8 mouse cellular contexts compared by ENCODE assay signal in genomic region chr1:63445149-63445609, GRCm38 (mm10). TPM values are rescaled to one million over a fixed set of nuclear protein-coding genes. Genes with fewer than 3 reads are reported as not detected.
DNase-seq lines count a peak whose midpoint lies in the region; ATAC-seq and TF ChIP-seq lines count a peak whose summit lies in the region.

No protein-coding gene starts in this region.

- peaks cover 24% of the 10 kb centered on the region for H3K27me3 ChIP-seq in lung, embryonic 16.5 days (ENCODE audit: control insufficient read depth, insufficient read depth, low read depth, low read length)
- H3K27me3 ChIP-seq in forebrain, embryonic 12.5 days: no peaks in the 10 kb centered on the region; the same call in 1 of the 2 replicates
- 0 out of 2 replicates have a peak, but pooled peaks cover 2% of the 10 kb centered on the region for H3K27me3 ChIP-seq in neural tube, embryonic 14.5 days (ENCODE audit: control insufficient read depth, insufficient read depth, low read length)
- no peaks in the 10 kb centered on the region; the same call in 1 of the 2 replicates for H3K27me3 ChIP-seq in thymus, adult 2 months (ENCODE audit: control insufficient read depth, insufficient read depth, low read length)

- WGBS in lung, embryonic 16.5 days: 59% methylated on average over 10 of the region's 10 CpGs
- WGBS in forebrain, embryonic 12.5 days: 59% methylated on average over 10 of the region's 10 CpGs
- 56% methylated on average over 10 of the region's 10 CpGs for WGBS in neural tube, embryonic 14.5 days
- 81% methylated on average over 10 of the region's 10 CpGs for WGBS in thymus, adult 2 months

- H3K4me2 ChIP-seq in lung, embryonic 16.5 days (ENCODE audit: low read depth, low read length): peak overlapping the region; percentile 99
- H3K4me2 ChIP-seq in forebrain, embryonic 12.5 days: peak overlapping the region; percentile 92
- H3K4me2 ChIP-seq in neural tube, embryonic 14.5 days (ENCODE audit: low read depth, low read length): peak overlapping the region; percentile 84

- no peaks in the 10 kb centered on the region for H3K9me3 ChIP-seq in lung, embryonic 16.5 days (ENCODE audit: control insufficient read depth, low read length)
- H3K9me3 ChIP-seq in forebrain, embryonic 12.5 days: no peaks in the 10 kb centered on the region
- H3K9me3 ChIP-seq in neural tube, embryonic 14.5 days (ENCODE audit: control insufficient read depth, low read length): no peaks in the 10 kb centered on the region

- no peak for ATAC-seq in lung, embryonic 16.5 days (ENCODE audit: low read depth)
- ATAC-seq in forebrain, embryonic 12.5 days (ENCODE audit: low FRiP score): no peak
- peak; percentile 61 for ATAC-seq in neural tube, embryonic 14.5 days (ENCODE audit: low read depth)

- peaks cover 5% of the 10 kb centered on the region for H3K4me1 ChIP-seq in lung, embryonic 16.5 days (replicated peaks; ENCODE audit: control insufficient read depth, insufficient read depth, low read length)
- peaks cover 7% of the 10 kb centered on the region for H3K4me1 ChIP-seq in forebrain, embryonic 12.5 days
- 0 out of 2 replicates have a peak, but pooled peaks cover 4% of the 10 kb centered on the region for H3K4me1 ChIP-seq in neural tube, embryonic 14.5 days (ENCODE audit: control insufficient read depth, insufficient read depth, low read length)
- H3K4me1 ChIP-seq in thymus, adult 2 months (replicated peaks; ENCODE audit: control insufficient read depth, insufficient read depth, low read length): no peaks in the 10 kb centered on the region

- no peaks in the 10 kb centered on the region for H3K36me3 ChIP-seq in lung, embryonic 16.5 days (ENCODE audit: control insufficient read depth, insufficient read depth, low read length)
- no peaks in the 10 kb centered on the region for H3K36me3 ChIP-seq in forebrain, embryonic 12.5 days (replicated peaks)
- no peaks in the 10 kb centered on the region for H3K36me3 ChIP-seq in neural tube, embryonic 14.5 days (ENCODE audit: control insufficient read depth, insufficient read depth, low read length)
- H3K36me3 ChIP-seq in thymus, adult 2 months (ENCODE audit: control insufficient read depth, insufficient read depth, low read length): no peaks in the 10 kb centered on the region

- no peak for TF ChIP-seq POLR2A in thymus, adult 2 months (IDR thresholded peaks at IDR 0.05; ENCODE audit: control insufficient read depth, extremely low read depth, insufficient read depth, low read length, poor library complexity)

- peak overlapping the region; percentile 68; the same call in 1 of the 2 replicates for H3K4me3 ChIP-seq in lung, embryonic 16.5 days (ENCODE audit: low read length)
- peak overlapping the region; percentile 84 for H3K4me3 ChIP-seq in forebrain, embryonic 12.5 days (replicated peaks)
- peak overlapping the region; percentile 91 for H3K4me3 ChIP-seq in neural tube, embryonic 14.5 days (ENCODE audit: low read depth, low read length)
- H3K4me3 ChIP-seq in thymus, adult 2 months (ENCODE audit: control insufficient read depth, insufficient read depth, low read length): no peak overlapping the region

- DNase-seq in lung, postnatal 36 days: no peak
- DNase-seq in layer of hippocampus, postnatal 25 days (ENCODE audit: extremely low spot score in 1 of 2, low spot score in 1 of 2): peak; percentile 38 to 49
- DNase-seq in embryo, embryonic 10.5 days (ENCODE audit: low spot score): no peak
- DNase-seq in thymus, adult 2 months: no peak
- DNase-seq in gastrocnemius, adult 18-20 months (ENCODE audit: low spot score): no peak

- no peak overlapping the region; the same call in 1 of the 2 replicates for H3K9ac ChIP-seq in lung, embryonic 16.5 days (ENCODE audit: low read length)
- H3K9ac ChIP-seq in forebrain, embryonic 12.5 days: peak overlapping the region; percentile 84
- H3K9ac ChIP-seq in neural tube, embryonic 14.5 days (replicated peaks; ENCODE audit: low read depth, low read length): peak overlapping the region; percentile 90

- TF ChIP-seq CTCF in thymus, adult 2 months (IDR thresholded peaks at IDR 0.05; ENCODE audit: borderline replicate concordance, control insufficient read depth, extremely low read depth, insufficient read depth, low read length, poor library complexity): no peak

- no peak overlapping the region for H3K27ac ChIP-seq in lung, embryonic 16.5 days (ENCODE audit: low read length)
- H3K27ac ChIP-seq in forebrain, embryonic 12.5 days: peak overlapping the region; percentile 19; the same call in 1 of the 2 replicates
- no peak overlapping the region; the same call in 1 of the 2 replicates for H3K27ac ChIP-seq in neural tube, embryonic 14.5 days (ENCODE audit: low read depth, low read length)
- H3K27ac ChIP-seq in thymus, adult 2 months (ENCODE audit: control insufficient read depth, insufficient read depth, low read length): no peak overlapping the region

RNA-seq across cellular contexts. Expression of gene Adam23, which starts 0.5 kb away (rescaled TPM):
- polyA plus RNA-seq in lung, embryonic 16.5 days (2015; fragmentation: Nextera tagmentation; extraction: Ambion mirVana): 0.65 and 0.99 TPM in 2 replicates
- polyA plus RNA-seq in forebrain, embryonic 12.5 days (2016; fragmentation: Nextera tagmentation; extraction: Ambion mirVana): 11.5 and 13.4 TPM in 2 replicates
- total RNA-seq in layer of hippocampus, postnatal 25 days (2021): 100 to 1,000 TPM; 123 to 151 TPM
- 26.0 and 27.6 TPM in 2 replicates for polyA plus RNA-seq in neural tube, embryonic 14.5 days (2014; fragmentation: Nextera tagmentation; extraction: Ambion mirVana)
- 6.1 and 7.1 TPM in 2 replicates for polyA plus RNA-seq in thymus, adult 2 months (2012; rRNA removed)
- 1 to 10 TPM; 1.2 to 1.3 TPM for total RNA-seq in gastrocnemius, adult 18-20 months (2021)

Comparison
In these comparisons a context has a peak if more than half of its experiments do, and no peak if none do; other contexts are left out.
1. DNase-seq: peak in layer of hippocampus, postnatal 25 days (2 of 2); none in lung, postnatal 36 days (single experiment), embryo, embryonic 10.5 days (single experiment), thymus, adult 2 months (single experiment) and gastrocnemius, adult 18-20 months (single experiment).
2. Peak in every context shown above with its lines, with median percentiles within 50 percentile points of each other: H3K4me2 ChIP-seq.